Comparison of ENCODE assay signal across 8 mouse cellular contexts in the genomic region with DNA sequence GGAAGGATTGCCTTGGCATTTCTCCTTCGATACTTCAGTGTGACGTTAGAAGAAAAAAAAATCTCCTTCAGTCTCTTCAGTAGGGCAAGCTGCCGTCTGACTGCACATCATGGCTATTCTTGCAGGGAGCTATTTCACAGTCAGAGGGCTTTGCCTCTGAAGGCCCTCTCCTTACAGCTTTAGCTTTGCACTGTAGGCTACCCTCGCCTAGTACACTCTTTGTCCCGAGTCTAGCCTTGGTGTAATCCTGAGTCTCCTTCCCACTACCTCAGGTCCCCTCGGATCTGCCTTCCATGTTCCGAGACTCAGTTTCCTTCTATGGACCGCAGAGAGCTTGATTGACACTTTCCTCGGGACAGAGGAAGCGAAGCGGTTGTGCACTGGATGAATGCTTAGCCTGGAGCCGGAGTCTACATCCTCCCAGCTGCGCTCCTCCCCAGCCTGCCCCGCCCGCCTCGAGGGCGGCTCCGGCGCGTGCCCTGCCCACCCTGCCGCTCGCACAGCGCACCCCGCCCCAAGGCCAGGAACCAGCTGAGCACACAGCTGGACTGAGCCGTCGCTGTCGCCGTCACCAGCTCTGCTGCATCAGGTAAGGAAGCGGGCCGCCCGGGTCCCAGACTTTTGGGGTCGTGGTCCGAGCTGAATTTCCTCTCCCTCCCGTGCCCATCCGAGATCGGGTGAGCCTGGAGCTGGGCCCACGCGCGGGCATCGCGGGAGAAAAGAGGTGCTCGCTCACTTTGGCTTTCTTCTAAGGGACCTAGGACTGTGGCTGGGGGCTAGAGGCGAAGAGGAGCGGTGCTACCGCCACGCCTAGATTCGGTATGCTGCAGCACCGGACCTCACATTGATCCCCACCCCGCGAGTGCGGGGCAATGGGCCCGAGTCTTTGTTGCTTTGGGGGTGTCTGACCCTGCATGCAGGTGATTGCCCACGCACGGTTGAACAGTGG. TPM values are rescaled to one million over a fixed set of nuclear protein-coding genes. Genes with fewer than 3 reads are reported as not detected.
A peak's percentile ranks its signal among the peaks of the same experiment; 100 is the strongest.
DNase-seq lines count a peak whose midpoint lies in the region; ATAC-seq and TF ChIP-seq lines count a peak whose summit lies in the region.

TSS of gene Gsn (plus strand) at position 496 of the 949 bp plus-strand sequence.

- H3K36me3 ChIP-seq in CH12.LX (replicated peaks in 1 of 2; ENCODE audit: control insufficient read depth in 1 of 2, insufficient read depth in 1 of 2, low read length in 1 of 2), result no peaks in the 10 kb centered on the region
- no peaks in the 10 kb centered on the region for H3K36me3 ChIP-seq in forebrain, embryonic 12.5 days (replicated peaks)
- H3K36me3 ChIP-seq in lung, embryonic 14.5 days (ENCODE audit: insufficient read depth), result no peaks in the 10 kb centered on the region
- H3K36me3 ChIP-seq in thymus, adult 2 months (ENCODE audit: control insufficient read depth, insufficient read depth, low read length), result no peaks in the 10 kb centered on the region

- peaks cover 8% of the 10 kb centered on the region for H3K27me3 ChIP-seq in CH12.LX (replicated peaks)
- H3K27me3 ChIP-seq in forebrain, embryonic 12.5 days, result peaks cover 46% of the 10 kb centered on the region
- 0 out of 2 replicates have a peak, but pooled peaks cover 2% of the 10 kb centered on the region for H3K27me3 ChIP-seq in lung, embryonic 14.5 days (ENCODE audit: insufficient read depth, low read length)
- no peaks in the 10 kb centered on the region for H3K27me3 ChIP-seq in thymus, adult 2 months (ENCODE audit: control insufficient read depth, insufficient read depth, low read length)

- peak within 1 kb of the TSS; percentile 54 to 71 (median 62) for H3K4me3 ChIP-seq in CH12.LX (replicated peaks in 1 of 3; ENCODE audit: low read depth in 2 of 3, low read length in 2 of 3, poor library complexity in 1 of 3)
- peak within 1 kb of the TSS; percentile 79 for H3K4me3 ChIP-seq in bone marrow, adult 2 months (replicated peaks; ENCODE audit: control insufficient read depth, low read depth, low read length)
- H3K4me3 ChIP-seq in forebrain, embryonic 12.5 days (replicated peaks), result peak within 1 kb of the TSS; percentile 55
- H3K4me3 ChIP-seq in lung, embryonic 14.5 days (ENCODE audit: low read depth, low read length), result peak within 1 kb of the TSS; percentile 55
- peak within 1 kb of the TSS; percentile 67 for H3K4me3 ChIP-seq in thymus, adult 2 months (ENCODE audit: control insufficient read depth, insufficient read depth, low read length)

- H3K27ac ChIP-seq in CH12.LX (ENCODE audit: insufficient read depth, low read depth), result peak within 1 kb of the TSS; percentile 65
- H3K27ac ChIP-seq in bone marrow, adult 2 months (ENCODE audit: control insufficient read depth, insufficient read depth, low read depth, low read length, poor library complexity), result peak within 1 kb of the TSS; percentile 84
- H3K27ac ChIP-seq in forebrain, embryonic 12.5 days, result no peak within 1 kb of the TSS
- H3K27ac ChIP-seq in lung, embryonic 14.5 days (ENCODE audit: low read depth), result no peak within 1 kb of the TSS; the same call in 1 of the 2 replicates
- H3K27ac ChIP-seq in thymus, adult 2 months (ENCODE audit: control insufficient read depth, insufficient read depth, low read length), result 0 out of 2 replicates have a peak within 1 kb of the TSS, but pooled peaks have one; percentile 16

- H3K79me2 ChIP-seq in CH12.LX (replicated peaks; ENCODE audit: control insufficient read depth, extremely low read depth, insufficient read depth, poor library complexity, severe bottlenecking), result no peaks in the 10 kb centered on the region

- ATAC-seq in forebrain, embryonic 12.5 days (ENCODE audit: low FRiP score), result peak; percentile 92
- ATAC-seq in lung, embryonic 14.5 days (ENCODE audit: insufficient read depth), result peak; percentile 97
- peak; percentile 78 for ATAC-seq in neutrophil, adult 5-6 weeks (ENCODE audit: extremely low read depth, insufficient number of reproducible peaks, low FRiP score, poor library complexity, severe bottlenecking)

- in situ Hi-C loops in CH12.LX (cut with MboI; ENCODE audit: low pct_ligation_motif_present, low pct_unique_long_range_greater_than_20kb, low sequenced_read_pairs), result loop anchor here (5.0 kb wide), 1 partner anchor 44 kb away; no protein-coding TSS in a partner anchor

- no peak for TF ChIP-seq EP300 in CH12.LX (IDR thresholded peaks at IDR 0.05; ENCODE audit: low read length)

- no peak for TF ChIP-seq CTCF in CH12.LX (conservative IDR thresholded peaks at IDR 0.05 in 1 of 2, IDR thresholded peaks at IDR 0.05 in 1 of 2; ENCODE audit: low read depth in 2 of 2, low read length in 2 of 2)
- no peak for TF ChIP-seq CTCF in bone marrow, adult 2 months (IDR thresholded peaks at IDR 0.05; ENCODE audit: control insufficient read depth, insufficient read depth, low read length)
- TF ChIP-seq CTCF in lung, embryonic 14.5 days (IDR thresholded peaks at IDR 0.05; ENCODE audit: low read depth), result no peak
- TF ChIP-seq CTCF in thymus, adult 2 months (IDR thresholded peaks at IDR 0.05; ENCODE audit: borderline replicate concordance, control insufficient read depth, extremely low read depth, insufficient read depth, low read length, poor library complexity), result peak; percentile 50; the same call in 1 of the 2 replicates

- peak; percentile 82 for DNase-seq in CH12.LX (ENCODE audit: extremely low read depth)
- DNase-seq in heart, postnatal 14 days, result peak; percentile 86 to 88
- no peak for DNase-seq in large intestine, adult 2 months (ENCODE audit: low read depth, low spot score)
- DNase-seq in lung, embryonic 14.5 days, result peak; percentile 93
- peak; percentile 92 for DNase-seq in thymus, adult 2 months

- H3K9me3 ChIP-seq in CH12.LX (replicated peaks; ENCODE audit: low read length), result no peaks in the 10 kb centered on the region
- H3K9me3 ChIP-seq in forebrain, embryonic 12.5 days, result no peaks in the 10 kb centered on the region
- H3K9me3 ChIP-seq in lung, embryonic 14.5 days (ENCODE audit: low read depth, low read length), result no peaks in the 10 kb centered on the region

- peak; percentile 73 for TF ChIP-seq POLR2A in CH12.LX (IDR thresholded peaks at IDR 0.05; ENCODE audit: low read depth, low read length)
- peak; percentile 75; the same call in 1 of the 2 replicates for TF ChIP-seq POLR2A in bone marrow, adult 2 months (IDR thresholded peaks at IDR 0.05; ENCODE audit: borderline replicate concordance, control insufficient read depth, low read depth, low read length)
- TF ChIP-seq POLR2A in thymus, adult 2 months (IDR thresholded peaks at IDR 0.05; ENCODE audit: control insufficient read depth, extremely low read depth, insufficient read depth, low read length, poor library complexity), result peak; percentile 79

- TF ChIP-seq RAD21 in CH12.LX (IDR thresholded peaks at IDR 0.05; ENCODE audit: low read depth, low read length), result no peak

- H3K9ac ChIP-seq in CH12.LX (ENCODE audit: insufficient read depth, low read depth), result peak within 1 kb of the TSS; percentile 68
- H3K9ac ChIP-seq in forebrain, embryonic 12.5 days, result peak within 1 kb of the TSS; percentile 59
- H3K9ac ChIP-seq in lung, embryonic 14.5 days, result peak within 1 kb of the TSS; percentile 63

- WGBS in bone marrow, adult 2 months, result 3% methylated on average over 54 of the region's 54 CpGs
- 3% methylated on average over 54 of the region's 54 CpGs for WGBS in forebrain, embryonic 12.5 days
- 4% methylated on average over 54 of the region's 54 CpGs for WGBS in large intestine, adult 2 months
- 3% methylated on average over 54 of the region's 54 CpGs for WGBS in lung, embryonic 14.5 days
- 4% methylated on average over 54 of the region's 54 CpGs for WGBS in thymus, adult 2 months

- H3K4me2 ChIP-seq in CH12.LX (ENCODE audit: insufficient read depth, low read depth, poor library complexity, severe bottlenecking), result peak within 1 kb of the TSS; percentile 88
- peak within 1 kb of the TSS; percentile 85 for H3K4me2 ChIP-seq in forebrain, embryonic 12.5 days
- peak within 1 kb of the TSS; percentile 94 for H3K4me2 ChIP-seq in lung, embryonic 14.5 days

- dilution Hi-C loops in CH12.LX (cut with MboI; ENCODE audit: extremely low pct_ligation_motif_present, extremely low pct_unique_long_range_greater_than_20kb, low sequenced_read_pairs), result no loop called here

- intact Hi-C loops in heart, postnatal 14 days (cut with DNase I), result no loop called here

- H3K4me1 ChIP-seq in CH12.LX (ENCODE audit: control insufficient read depth in 1 of 2, insufficient read depth in 2 of 2), result peaks cover 32 to 79% of the 10 kb centered on the region in 2 experiments
- peaks cover 11% of the 10 kb centered on the region for H3K4me1 ChIP-seq in bone marrow, adult 2 months (ENCODE audit: control insufficient read depth, insufficient read depth, low read length)
- H3K4me1 ChIP-seq in forebrain, embryonic 12.5 days, result peaks cover 15% of the 10 kb centered on the region
- H3K4me1 ChIP-seq in lung, embryonic 14.5 days (ENCODE audit: insufficient read depth), result peaks cover 26% of the 10 kb centered on the region
- H3K4me1 ChIP-seq in thymus, adult 2 months (replicated peaks; ENCODE audit: control insufficient read depth, insufficient read depth, low read length), result peaks cover 38% of the 10 kb centered on the region

TF ChIP-seq in CH12.LX, 34 proteins besides CTCF, POLR2A, EP300 and RAD21 (continues in another document):
- TF ChIP-seq MXI1 (IDR thresholded peaks at IDR 0.05; ENCODE audit: low read depth, low read length), result peak; percentile 84
- no peak for TF ChIP-seq ZNF384 (IDR thresholded peaks at IDR 0.05; ENCODE audit: low read depth, low read length)
- 0 out of 2 replicates have a peak, but pooled peaks have one; percentile 57 for TF ChIP-seq UBTF (IDR thresholded peaks at IDR 0.05; ENCODE audit: low read depth, low read length)
- TF ChIP-seq MEF2A (IDR thresholded peaks at IDR 0.05; ENCODE audit: borderline replicate concordance, low read depth, low read length), result peak; percentile 61; the same call in 1 of the 2 replicates
- TF ChIP-seq GABPA (IDR thresholded peaks at IDR 0.05; ENCODE audit: insufficient replicate concordance, low read depth, low read length), result no peak
- TF ChIP-seq TCF12 (IDR thresholded peaks at IDR 0.05; ENCODE audit: low read depth, low read length), result peak; percentile 78
- 0 out of 2 replicates have a peak, but pooled peaks have one; percentile 43 for TF ChIP-seq CHD1 (IDR thresholded peaks at IDR 0.05; ENCODE audit: low read depth, low read length)
- peak; percentile 53; the same call in 1 of the 2 replicates for TF ChIP-seq MAX (IDR thresholded peaks at IDR 0.05; ENCODE audit: low read length)

RNA-seq across cellular contexts. Expression of gene Gsn, which starts in this region (rescaled TPM):
- total RNA-seq in CH12.LX (2012; rRNA removed) (41.0 and 54.2 TPM in 2 replicates), CH12.LX (2014; rRNA removed) (37.5 and 42.9 TPM in 2 replicates)
- 22.6 and 24.2 TPM in 2 replicates for polyA plus RNA-seq in CH12.LX (2012; ENCODE audit: insufficient read length, low read depth)
- polyA plus RNA-seq in bone marrow, adult 2 months (2011; ENCODE audit: insufficient read depth, insufficient read length, low replicate concordance, missing spikeins), result 38.0 and 94.8 TPM in 2 replicates
- polyA plus RNA-seq in forebrain, embryonic 12.5 days (2016; fragmentation: Nextera tagmentation; extraction: Ambion mirVana), result 27.2 and 32.7 TPM in 2 replicates
- total RNA-seq in heart, postnatal 14 days (2021), result 100 to 1,000 TPM; 271 to 430 TPM
- 304 and 320 TPM in 2 replicates for polyA plus RNA-seq in large intestine, adult 2 months (2012; rRNA removed)
- polyA plus RNA-seq in lung, embryonic 14.5 days (2014; fragmentation: Nextera tagmentation; extraction: Ambion mirVana), result 95.9 and 112 TPM in 2 replicates
- 187 and 197 TPM in 2 replicates for total RNA-seq in neutrophil, adult 5-6 weeks (2017)
- polyA plus RNA-seq in thymus, adult 2 months (2012; rRNA removed), result 393 and 535 TPM in 2 replicates

Comparison
In these comparisons a context has a peak if more than half of its experiments do, and no peak if none do; other contexts are left out.
1. H3K27ac ChIP-seq: peak in CH12.LX (single experiment), bone marrow, adult 2 months (single experiment) and thymus, adult 2 months (single experiment); none in forebrain, embryonic 12.5 days (single experiment) and lung, embryonic 14.5 days (single experiment).
2. Peak in every context shown above with its lines, with median percentiles within 50 percentile points of each other: H3K4me2 ChIP-seq, H3K4me3 ChIP-seq, H3K9ac ChIP-seq, POLR2A ChIP-seq and ATAC-seq.